Mouse (Mus musculus) olfactory bulb, adult 2 months (tissue): ENCODE data around the gene Paqr4.

ENCODE experiments used
- CTCF ChIP-seq: fragments of 200-500 bp; IDR thresholded peaks from 2 replicates; pipeline ENCODE4 v1.5.1; 2012; ENCODE audit warnings: low read depth, mild to moderate bottlenecking, low read length, moderate library complexity; ENCODE audit not compliant: insufficient read depth
- POLR2A ChIP-seq: fragments of 200-500 bp; IDR thresholded peaks from 2 replicates; pipeline ENCODE4 v1.6.1; 2012; ENCODE audit warnings: mild to moderate bottlenecking, low read depth, low read length, moderate library complexity; ENCODE audit not compliant: insufficient read depth

GRCm38 (mm10) chr17:23721886-23722285, 18.8 kb downstream of the Paqr4 start:
- TF ChIP-seq CTCF (no peak), POLR2A (no peak)
